In genomic region chr14:40958986-40959381, GRCm38 (mm10) we compare ENCODE assay signal across 8 mouse cellular contexts. TPM values are rescaled to one million over a fixed set of nuclear protein-coding genes. Genes with fewer than 3 reads are reported as not detected.
DNase-seq lines count a peak whose midpoint lies in the region; ATAC-seq lines count a peak whose summit lies in the region.

No protein-coding gene starts in this region.

- no peaks in the 10 kb centered on the region for H3K9me3 ChIP-seq in heart, embryonic 14.5 days (ENCODE audit: control insufficient read depth, low read length)
- H3K9me3 ChIP-seq in midbrain, embryonic 12.5 days, result no peaks in the 10 kb centered on the region

- DNase-seq in CD4-positive helper T cell, adult 2 months (ENCODE audit: low read depth, low spot score), result peak; percentile 64
- DNase-seq in T-cell, adult 2 months (ENCODE audit: low spot score), result peak; percentile 72
- DNase-seq in kidney, postnatal 25 days, result peak; percentile 65 to 80
- DNase-seq in layer of hippocampus, postnatal 25 days (ENCODE audit: extremely low spot score in 1 of 2, low spot score in 1 of 2), result no peak
- no peak for DNase-seq in cerebellum, adult 18-20 months
- DNase-seq in Muller cell, postnatal 12 days (ENCODE audit: inconsistent ontology term), result no peak

- H3K9ac ChIP-seq in heart, embryonic 14.5 days (ENCODE audit: low read length), result 0 out of 2 replicates have a peak overlapping the region, but pooled peaks have one; percentile 5
- H3K9ac ChIP-seq in midbrain, embryonic 12.5 days (replicated peaks), result no peak overlapping the region

- peaks cover 44 to 72% of the 10 kb centered on the region in 2 experiments for H3K4me1 ChIP-seq in heart, embryonic 14.5 days (ENCODE audit: control insufficient read depth in 2 of 2, insufficient read depth in 2 of 2, low read length in 2 of 2)
- peaks cover 84% of the 10 kb centered on the region for H3K4me1 ChIP-seq in midbrain, embryonic 12.5 days

- peak overlapping the region; percentile 43 to 58; a peak in 3 of 4 replicates for H3K27ac ChIP-seq in heart, embryonic 14.5 days (replicated peaks in 1 of 2; ENCODE audit: control insufficient read depth in 1 of 2, insufficient read depth in 1 of 2, low read depth in 2 of 2, low read length in 2 of 2)
- peak overlapping the region; percentile 97; the same call in 1 of the 2 replicates for H3K27ac ChIP-seq in midbrain, embryonic 12.5 days (replicated peaks)

- H3K4me2 ChIP-seq in heart, embryonic 14.5 days (ENCODE audit: low read length), result peak overlapping the region; percentile 25
- no peak overlapping the region for H3K4me2 ChIP-seq in midbrain, embryonic 12.5 days (replicated peaks)

- no peaks in the 10 kb centered on the region for H3K27me3 ChIP-seq in heart, embryonic 14.5 days (ENCODE audit: control insufficient read depth, insufficient read depth, low read length)
- no peaks in the 10 kb centered on the region for H3K27me3 ChIP-seq in midbrain, embryonic 12.5 days

- H3K36me3 ChIP-seq in heart, embryonic 14.5 days (ENCODE audit: control insufficient read depth, insufficient read depth, low read length), result no peaks in the 10 kb centered on the region
- no peaks in the 10 kb centered on the region for H3K36me3 ChIP-seq in midbrain, embryonic 12.5 days

- peak; percentile 39 for ATAC-seq in heart, embryonic 14.5 days (ENCODE audit: insufficient number of reproducible peaks, insufficient read depth, low FRiP score, low read depth)
- ATAC-seq in midbrain, embryonic 12.5 days (ENCODE audit: low FRiP score, low read depth), result no peak

- H3K4me3 ChIP-seq in heart, embryonic 14.5 days (ENCODE audit: control insufficient read depth in 1 of 2, insufficient read depth in 1 of 2, low read depth in 1 of 2, low read length in 2 of 2), result no peak overlapping the region
- no peak overlapping the region for H3K4me3 ChIP-seq in midbrain, embryonic 12.5 days

- WGBS in heart, embryonic 14.5 days, result 65% methylated on average over 2 of the region's 2 CpGs
- 36% methylated on average over 2 of the region's 2 CpGs for WGBS in midbrain, embryonic 12.5 days

RNA-seq across cellular contexts. Expression of gene Tspan14, which starts 7.6 kb away (rescaled TPM):
- polyA plus RNA-seq in heart, embryonic 14.5 days (2014; fragmentation: Nextera tagmentation; extraction: Ambion mirVana), result 43.4 and 45.2 TPM in 2 replicates
- 87.3 and 88.5 TPM in 2 replicates for polyA plus RNA-seq in midbrain, embryonic 12.5 days (2016; fragmentation: Nextera tagmentation; extraction: Ambion mirVana)
- 10 to 100 TPM; 40.9 to 41.0 TPM for total RNA-seq in layer of hippocampus, postnatal 25 days (2021)

RNA-seq across cellular contexts. Expression of gene Fam213a, which starts 54.6 kb away (rescaled TPM):
- polyA plus RNA-seq in heart, embryonic 14.5 days (2014; fragmentation: Nextera tagmentation; extraction: Ambion mirVana), result 42.2 and 46.7 TPM in 2 replicates
- polyA plus RNA-seq in midbrain, embryonic 12.5 days (2016; fragmentation: Nextera tagmentation; extraction: Ambion mirVana), result 46.7 and 52.6 TPM in 2 replicates
- total RNA-seq in layer of hippocampus, postnatal 25 days (2021), result 100 to 1,000 TPM; 160 to 181 TPM

Comparison
In these comparisons a context has a peak if more than half of its experiments do, and no peak if none do; other contexts are left out.
1. DNase-seq: peak in CD4-positive helper T cell, adult 2 months (single experiment), T-cell, adult 2 months (single experiment) and kidney, postnatal 25 days (2 of 2); none in layer of hippocampus, postnatal 25 days (0 of 2), cerebellum, adult 18-20 months (0 of 2) and Muller cell, postnatal 12 days (single experiment).